Mouse (Mus musculus): ENCODE measurements around the gene Muc20. TPM values are rescaled to one million over a fixed set of nuclear protein-coding genes. Genes with fewer than 3 reads are reported as not detected.

The Muc20 gene
- polyA plus RNA-seq, 1 experiment from 2014 or later, result not detected

GRCm38 (mm10) chr16:32736022-32736421, 61.2 kb downstream of the Muc20 start:
- H3K9ac ChIP-seq (replicated peaks), result no peak overlapping the region
- no peaks in the 10 kb centered on the region for H3K4me1 ChIP-seq (replicated peaks)
- no peak overlapping the region for H3K27ac ChIP-seq
- H3K4me2 ChIP-seq (replicated peaks), result no peak overlapping the region
- H3K4me3 ChIP-seq (replicated peaks), result no peak overlapping the region
- H3K36me3 ChIP-seq, result no peaks in the 10 kb centered on the region
- ATAC-seq, result no peak
- H3K27me3 ChIP-seq, result no peaks in the 10 kb centered on the region
- 58% methylated on average over 3 of the region's 3 CpGs for WGBS
- no peaks in the 10 kb centered on the region; the same call in 1 of the 2 replicates for H3K9me3 ChIP-seq

- no peak for ATAC-seq
- 91% methylated on average over 2 of the region's 2 CpGs for WGBS
- no peak within 1 kb of the TSS for H3K9ac ChIP-seq (replicated peaks)
- no peaks in the 10 kb centered on the region for H3K27me3 ChIP-seq
- H3K27ac ChIP-seq, result no peak within 1 kb of the TSS
- H3K4me1 ChIP-seq (replicated peaks), result no peaks in the 10 kb centered on the region
- no peaks in the 10 kb centered on the region for H3K36me3 ChIP-seq
- H3K4me3 ChIP-seq (replicated peaks), result no peak within 1 kb of the TSS
- no peak within 1 kb of the TSS for H3K4me2 ChIP-seq (replicated peaks)
- no peaks in the 10 kb centered on the region; the same call in 1 of the 2 replicates for H3K9me3 ChIP-seq
Observed at GRCm38 (mm10) chr16:32735586-32735985, 61.6 kb downstream of the Muc20 start, which contains the start of gene Muc4. TSS of gene Muc4 (plus strand) at chr16:32735886.

- H3K36me3 ChIP-seq, result no peaks in the 10 kb centered on the region
- H3K4me1 ChIP-seq (replicated peaks), result no peaks in the 10 kb centered on the region
- no peaks in the 10 kb centered on the region; the same call in 1 of the 2 replicates for H3K9me3 ChIP-seq
- no peak overlapping the region for H3K4me2 ChIP-seq (replicated peaks)
- H3K27me3 ChIP-seq, result no peaks in the 10 kb centered on the region
- ATAC-seq, result no peak
- no peak overlapping the region for H3K27ac ChIP-seq
- WGBS, result 89% methylated on average over 3 of the region's 3 CpGs
- H3K4me3 ChIP-seq (replicated peaks), result no peak overlapping the region
- H3K9ac ChIP-seq (replicated peaks), result no peak overlapping the region
Observed at GRCm38 (mm10) chr16:32733213-32733612, 64.0 kb downstream of the Muc20 start.

- Histone ChIP-seq H3K9ac (replicated peaks) (no peak overlapping the region), H3K9me3 (no peaks in the 10 kb centered on the region), H3K4me3 (replicated peaks) (no peak overlapping the region), H3K4me2 (replicated peaks) (no peak overlapping the region), H3K36me3 (no peaks in the 10 kb centered on the region), H3K4me1 (replicated peaks) (no peaks in the 10 kb centered on the region), H3K27ac (no peak overlapping the region), H3K27me3 (no peaks in the 10 kb centered on the region)
- no peak for ATAC-seq
- 78% methylated on average over 1 of the region's 1 CpGs for WGBS
Observed at GRCm38 (mm10) chr16:32728730-32729129, 68.5 kb downstream of the Muc20 start.

GRCm38 (mm10) chr16:32728240-32728639, 69.0 kb downstream of the Muc20 start:
- no peak overlapping the region for H3K27ac ChIP-seq
- no peak overlapping the region for H3K9ac ChIP-seq (replicated peaks)
- no peak for ATAC-seq
- H3K4me1 ChIP-seq (replicated peaks), result no peaks in the 10 kb centered on the region
- no peak overlapping the region for H3K4me2 ChIP-seq (replicated peaks)
- H3K36me3 ChIP-seq, result no peaks in the 10 kb centered on the region
- no peaks in the 10 kb centered on the region for H3K27me3 ChIP-seq
- no peak overlapping the region for H3K4me3 ChIP-seq (replicated peaks)
- no peaks in the 10 kb centered on the region for H3K9me3 ChIP-seq

Other genes starting within 250 kb of the Muc20 start
- 35.8 and 45.9 TPM in 2 replicates for gene Tfrc, start 188.5 kb downstream of the Muc20 start, polyA plus RNA-seq (2015; fragmentation: Nextera tagmentation; extraction: Ambion mirVana)
- gene Tnk2, start 153.6 kb downstream of the Muc20 start, polyA plus RNA-seq (2015; fragmentation: Nextera tagmentation; extraction: Ambion mirVana), result 15.6 and 17.7 TPM in 2 replicates
- not detected in 2 replicates for gene Muc4, start 61.5 kb downstream of the Muc20 start, polyA plus RNA-seq (2015; fragmentation: Nextera tagmentation; extraction: Ambion mirVana)
- not detected in 2 replicates for gene Smbd1, start 13.0 kb upstream of the Muc20 start, polyA plus RNA-seq (2015; fragmentation: Nextera tagmentation; extraction: Ambion mirVana)
- 110 and 126 TPM in 2 replicates for gene Fyttd1, start 80.1 kb upstream of the Muc20 start, polyA plus RNA-seq (2015; fragmentation: Nextera tagmentation; extraction: Ambion mirVana)
- 26.2 and 29.2 TPM in 2 replicates for gene Rubcn, start 80.3 kb upstream of the Muc20 start, polyA plus RNA-seq (2015; fragmentation: Nextera tagmentation; extraction: Ambion mirVana)
- 51.0 and 53.0 TPM in 2 replicates for gene Lrch3, start 116.7 kb upstream of the Muc20 start, polyA plus RNA-seq (2015; fragmentation: Nextera tagmentation; extraction: Ambion mirVana)

Measured in midbrain, embryonic 13.5 days (tissue).